Mouse (Mus musculus) MEL (cell line): Measurements from ENCODE around the gene Gm6685. TPM values are rescaled to one million over a fixed set of nuclear protein-coding genes. Genes with fewer than 3 reads are reported as not detected.

ENCODE experiments used
- DNase-seq: peaks from one replicate; pipeline ENCODE4 v3.0.0; 2011; ENCODE audit warnings: low read depth, low spot score
- H3K27ac ChIP-seq: 2 replicates; pipeline ENCODE4 v1.5.1; 2012; ENCODE audit warnings: low read depth, mild to moderate bottlenecking, control low read depth, low read length, moderate library complexity; ENCODE audit not compliant: control insufficient read depth
- H3K27me3 ChIP-seq, 2 experiments: fragments of 150-350 bp in 1 of 2; sonication (generic) in 1 of 2; 2 replicates each; pipeline ENCODE4 v1.6.1; 2012; ENCODE audit warnings: low read length in 2 of 2, mild to moderate bottlenecking in 2 of 2, improper control_type of control experiment in 1 of 2, moderate library complexity in 1 of 2; ENCODE audit not compliant: insufficient read depth in 2 of 2, control insufficient read depth in 1 of 2
- H3K36me3 ChIP-seq, 2 experiments: 2 replicates each; pipeline ENCODE4 v1.6.1; 2012 to 2014; ENCODE audit warnings: low read length in 2 of 2, improper control_type of control experiment in 1 of 2, inconsistent platforms in 1 of 2, mild to moderate bottlenecking in 1 of 2; ENCODE audit not compliant: insufficient read depth in 2 of 2, control insufficient read depth in 1 of 2
- H3K4me1 ChIP-seq, 2 experiments: fragments of 150-350 bp in 1 of 2; sonication (generic) in 1 of 2; 2 replicates each; pipeline ENCODE4 v1.6.1; 2012; ENCODE audit warnings: low read length in 2 of 2, improper control_type of control experiment in 1 of 2, mild to moderate bottlenecking in 1 of 2; ENCODE audit not compliant: insufficient read depth in 2 of 2, control insufficient read depth in 1 of 2
- H3K4me3 ChIP-seq, 2 experiments: fragments of 150-350 bp in 1 of 2; sonication (generic) in 1 of 2; 2 replicates each; pipeline ENCODE4 v1.5.1; 2012; ENCODE audit warnings: low read depth in 2 of 2, low read length in 2 of 2, mild to moderate bottlenecking in 2 of 2, moderate library complexity in 2 of 2, control low read depth in 1 of 2, improper control_type of control experiment in 1 of 2; ENCODE audit not compliant: control insufficient read depth in 1 of 2, insufficient read depth in 1 of 2
- H3K79me2 ChIP-seq: 2 replicates; pipeline ENCODE4 v1.6.1; 2012; ENCODE audit warnings: mild to moderate bottlenecking, low read length, moderate library complexity; ENCODE audit not compliant: control insufficient read depth, poor library complexity, insufficient read depth
- H3K9ac ChIP-seq: 2 replicates; pipeline ENCODE4 v1.6.1; 2012; ENCODE audit warnings: low read depth, mild to moderate bottlenecking, control low read depth, low read length, moderate library complexity; ENCODE audit not compliant: control insufficient read depth, poor library complexity, severe bottlenecking
- H3K9me3 ChIP-seq: fragments of 150-350 bp; sonication (generic); replicated peaks from 2 replicates; pipeline ENCODE4 v1.6.1; 2012; ENCODE audit warnings: mild to moderate bottlenecking, low read length, improper control_type of control experiment, moderate library complexity; ENCODE audit not compliant: insufficient read depth
- BHLHE40 ChIP-seq: IDR thresholded peaks from 2 replicates; pipeline ENCODE4 v1.6.1; 2012; ENCODE audit warnings: low read depth, mild to moderate bottlenecking, inconsistent platforms, low read length, improper control_type of control experiment, borderline replicate concordance
- CHD1 ChIP-seq: IDR thresholded peaks from 2 replicates; pipeline ENCODE4 v1.6.1; 2012; ENCODE audit warnings: low read depth, mild to moderate bottlenecking, inconsistent platforms, low read length, improper control_type of control experiment
- MAFK ChIP-seq: IDR thresholded peaks from 2 replicates; pipeline ENCODE4 v1.6.1; 2011; ENCODE audit warnings: low read depth, mild to moderate bottlenecking, low read length, improper control_type of control experiment, borderline replicate concordance
- SMC3 ChIP-seq: IDR thresholded peaks from 2 replicates; pipeline ENCODE4 v1.6.1; 2011; ENCODE audit warnings: low read depth, low read length, improper control_type of control experiment
- TCF12 ChIP-seq: IDR thresholded peaks from 2 replicates; pipeline ENCODE4 v1.6.1; 2014; ENCODE audit warnings: low read depth, mild to moderate bottlenecking, inconsistent platforms, low read length, improper control_type of control experiment, moderate library complexity
- polyA plus RNA-seq, 2 experiments: library from polyadenylated mRNA; stranded (reverse) in 1 of 2; unstranded in 1 of 2; fragments of >175 nt in 1 of 2; fragments of >200 nt in 1 of 2; gene quantifications; 2 replicates each; pipeline versions ENCODE4 v1.2.1 to v1.2.4; 2012; ENCODE audit warnings: low replicate concordance in 2 of 2, low read depth in 1 of 2; ENCODE audit not compliant: insufficient read length in 2 of 2, insufficient read depth in 1 of 2, missing spikeins in 1 of 2
- total RNA-seq: library from RNA; depleted of rRNA; stranded (reverse); fragments of 300-350 nt; gene quantifications from 2 replicates; pipeline ENCODE4 v1.2.3, GENCODE M21; 2012; rRNA removed

Gm6685 gene
- total and polyA plus RNA-seq, 3 experiments, result 7.9 to 9.9 TPM; not detected in 1

GRCm38 (mm10) chr11:28290440-28290839 is 49.2 kb downstream of the Gm6685 start:
- Histone ChIP-seq H3K27ac (no peak overlapping the region), H3K27me3 (no peaks in the 10 kb centered on the region), H3K9ac (no peak overlapping the region), H3K79me2 (no peaks in the 10 kb centered on the region), H3K4me3 (no peak overlapping the region), H3K4me1 (no peaks in the 10 kb centered on the region), H3K36me3 (no peaks in the 10 kb centered on the region), H3K9me3 (no peaks in the 10 kb centered on the region)
- TF ChIP-seq MAFK (no peak), SMC3 (no peak), BHLHE40 (no peak), CHD1 (no peak), TCF12 (no peak)
- no peak for DNase-seq

Other genes with a start within 250 kb of the Gm6685 start
- gene Ccdc85a, start 244.5 kb upstream of the Gm6685 start, total RNA-seq, result not detected in 2 replicates
- gene Ccdc85a, start 244.5 kb upstream of the Gm6685 start, polyA plus RNA-seq, result not detected